Mouse (Mus musculus): ENCODE results near the gene Ankrd6.

DNA sequence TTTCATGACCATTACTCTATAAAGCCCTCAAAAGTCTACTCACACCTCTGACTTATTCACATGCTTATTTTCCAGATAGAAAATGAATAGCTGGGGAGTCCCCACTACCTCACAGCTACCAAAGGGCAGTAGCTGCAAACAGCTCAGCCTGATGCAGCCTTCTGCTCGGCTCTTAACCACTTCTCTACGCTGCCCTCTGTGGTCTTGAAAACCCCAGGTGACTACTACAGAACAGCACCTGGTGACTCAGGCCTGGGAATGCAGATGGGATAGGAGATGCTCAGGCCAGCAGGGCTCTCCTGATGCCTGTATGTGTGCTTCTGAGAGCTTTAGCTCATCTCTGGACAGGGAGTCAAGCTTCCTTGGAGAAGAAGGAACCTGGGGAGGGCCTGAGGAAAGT is 45.3 kb downstream of the Ankrd6 start:
- TF ChIP-seq CTCF (IDR thresholded peaks at IDR 0.05; ENCODE audit: borderline replicate concordance, insufficient read depth, low read length) (no peak), POLR2A (IDR thresholded peaks at IDR 0.05; ENCODE audit: low read depth, low read length) (no peak)
